Mouse (Mus musculus) limb, embryonic 10.5 days (tissue): ENCODE measurements around the gene Atp1a4. TPM values are rescaled to one million over a fixed set of nuclear protein-coding genes. Genes with fewer than 3 reads are reported as not detected.

ENCODE experiments used
- DNase-seq: peaks from one replicate; pipeline ENCODE4 v3.0.0-alpha.2; 2017; ENCODE audit warnings: low spot score
- H3K27ac ChIP-seq: fragments of 300-500 bp; sonication (generic); 2 replicates; pipeline ENCODE4 v1.5.1; 2016; ENCODE audit warnings: mild to moderate bottlenecking
- H3K27me3 ChIP-seq: fragments of 300-500 bp; sonication (generic); 2 replicates; pipeline ENCODE4 v1.6.1; 2016; ENCODE audit warnings: low read depth, mild to moderate bottlenecking; ENCODE audit not compliant: poor library complexity, severe bottlenecking
- H3K36me3 ChIP-seq: fragments of 300-500 bp; sonication (generic); 2 replicates; pipeline ENCODE4 v1.6.1; 2016; ENCODE audit warnings: mild to moderate bottlenecking, moderate library complexity
- H3K4me1 ChIP-seq: fragments of 300-500 bp; sonication (generic); 2 replicates; pipeline ENCODE4 v1.6.1; 2016
- H3K4me3 ChIP-seq: fragments of 300-500 bp; sonication (generic); 2 replicates; pipeline ENCODE4 v1.5.1; 2016; ENCODE audit warnings: mild to moderate bottlenecking, moderate library complexity
- H3K9me3 ChIP-seq: fragments of 300-500 bp; sonication (generic); replicated peaks from 2 replicates; pipeline ENCODE4 v1.6.1; 2016; ENCODE audit warnings: mild to moderate bottlenecking
- WGBS: fragments of 180-500 bp; shearing (Covaris S2); methylation state at CpG from one replicate; pipeline ENCODE4 v1.1.7; 2016; 5-methylcytosine and 5-hydroxymethylcytosine counted together
- polyA plus RNA-seq: library from polyadenylated mRNA; unstranded; fragments of >200 nt; fragmentation: Nextera tagmentation; extraction: Ambion mirVana; gene quantifications from 2 replicates; pipeline ENCODE4 v1.2.1, GENCODE M21; 2016

The Atp1a4 gene
- polyA plus RNA-seq, 1 experiment from 2014 or later = not detected

DNA sequence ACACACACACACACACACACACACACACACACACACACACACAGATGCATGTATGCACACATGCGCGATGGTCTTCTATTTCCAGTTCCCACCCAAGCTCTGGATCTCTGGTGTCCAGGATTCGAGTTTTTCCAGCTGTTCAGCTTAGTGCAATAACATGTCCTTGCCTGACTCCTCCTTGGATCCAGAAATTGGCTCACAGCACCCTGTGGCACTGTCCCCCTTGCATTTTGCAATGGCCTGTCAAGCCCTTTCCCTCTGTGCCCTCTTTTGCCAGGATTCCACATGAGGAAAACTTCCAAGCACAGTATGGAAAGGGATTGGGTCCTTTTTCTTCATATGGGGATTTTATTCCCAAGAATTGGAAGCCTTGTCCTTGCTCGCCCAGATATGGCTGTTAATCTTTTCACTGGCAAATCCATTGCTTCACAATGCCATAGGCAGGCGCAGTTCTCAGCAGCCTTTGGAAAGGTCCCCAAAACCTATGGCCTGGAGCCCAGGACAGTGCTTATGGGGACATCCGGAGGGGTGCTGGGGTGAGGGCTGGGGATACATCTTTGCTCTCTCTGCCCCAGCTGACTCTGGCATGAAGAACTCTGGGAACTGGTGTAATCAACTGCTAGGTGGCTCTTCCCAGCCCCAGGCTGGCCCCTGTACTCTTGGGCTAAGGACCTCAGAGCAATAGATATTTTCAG, 38.7 kb upstream of the Atp1a4 start:
- WGBS = 86% methylated on average over 6 of the region's 6 CpGs
- H3K36me3 ChIP-seq = no peaks in the 10 kb centered on the region
- H3K9me3 ChIP-seq = no peaks in the 10 kb centered on the region
- H3K27me3 ChIP-seq = peaks cover 25% of the 10 kb centered on the region; the same call in 1 of the 2 replicates
- peaks cover 72% of the 10 kb centered on the region for H3K4me1 ChIP-seq
- H3K27ac ChIP-seq = peak overlapping the region; percentile 83
- H3K4me3 ChIP-seq = peak overlapping the region; percentile 39; the same call in 1 of the 2 replicates
- no peak for DNase-seq

DNA sequence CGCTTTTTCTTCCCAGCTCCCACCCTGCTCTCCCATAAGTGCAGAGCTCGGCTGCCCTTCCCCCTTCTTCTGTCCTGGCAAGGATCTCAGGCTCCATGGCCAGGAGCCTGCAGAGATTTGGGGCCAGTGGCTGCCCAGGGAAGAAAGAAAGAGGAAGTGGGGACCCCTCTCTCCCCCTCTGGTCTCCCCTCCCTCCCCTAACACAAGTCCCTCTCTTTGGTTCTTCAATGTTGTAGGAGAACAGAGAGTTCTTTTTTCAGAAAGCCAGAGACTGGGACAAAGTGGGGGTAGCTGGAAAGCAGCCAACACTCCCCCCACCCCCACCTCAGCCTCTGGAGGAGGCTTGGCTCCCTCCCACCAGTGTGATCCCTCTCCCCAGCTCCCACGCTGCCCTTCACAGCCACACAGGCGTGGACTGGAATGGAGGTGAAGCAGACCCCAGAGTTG, 37.6 kb upstream of the Atp1a4 start:
- H3K27ac ChIP-seq = peak overlapping the region; percentile 83
- peaks cover 60% of the 10 kb centered on the region for H3K4me1 ChIP-seq
- H3K27me3 ChIP-seq = peaks cover 25% of the 10 kb centered on the region; the same call in 1 of the 2 replicates
- H3K9me3 ChIP-seq = no peaks in the 10 kb centered on the region
- 44% methylated on average over 4 of the region's 4 CpGs for WGBS
- H3K36me3 ChIP-seq = no peaks in the 10 kb centered on the region
- DNase-seq = no peak
- H3K4me3 ChIP-seq = no peak overlapping the region; the same call in 1 of the 2 replicates

DNA sequence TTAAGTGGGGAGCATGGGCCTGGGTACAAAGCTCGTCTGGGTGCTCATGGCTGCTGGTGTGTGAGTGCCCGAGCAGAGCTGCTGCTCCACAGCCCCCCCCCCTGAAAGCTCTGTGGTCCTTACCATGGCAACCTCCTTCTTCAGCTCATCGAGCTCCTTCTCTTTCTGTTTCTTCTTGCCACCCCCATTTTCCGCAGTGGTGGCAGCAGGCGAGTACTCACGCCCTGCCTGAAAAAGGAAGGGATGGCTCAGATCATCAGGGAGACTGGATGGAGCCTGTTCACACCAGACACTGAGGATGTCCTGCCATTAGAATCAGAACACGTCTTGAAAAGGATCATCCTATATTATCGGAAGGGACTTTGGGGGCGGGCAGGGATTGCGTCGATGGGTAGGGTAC, 35.2 kb upstream of the Atp1a4 start:
- 0 out of 2 replicates have a peak overlapping the region, but pooled peaks have one; percentile 20 for H3K27ac ChIP-seq
- no peak overlapping the region for H3K4me3 ChIP-seq
- H3K4me1 ChIP-seq = peaks cover 37% of the 10 kb centered on the region
- no peaks in the 10 kb centered on the region for H3K36me3 ChIP-seq
- peaks cover 15% of the 10 kb centered on the region; the same call in 1 of the 2 replicates for H3K27me3 ChIP-seq
- H3K9me3 ChIP-seq = no peaks in the 10 kb centered on the region
- WGBS = 89% methylated on average over 11 of the region's 11 CpGs
- no peak for DNase-seq

DNA sequence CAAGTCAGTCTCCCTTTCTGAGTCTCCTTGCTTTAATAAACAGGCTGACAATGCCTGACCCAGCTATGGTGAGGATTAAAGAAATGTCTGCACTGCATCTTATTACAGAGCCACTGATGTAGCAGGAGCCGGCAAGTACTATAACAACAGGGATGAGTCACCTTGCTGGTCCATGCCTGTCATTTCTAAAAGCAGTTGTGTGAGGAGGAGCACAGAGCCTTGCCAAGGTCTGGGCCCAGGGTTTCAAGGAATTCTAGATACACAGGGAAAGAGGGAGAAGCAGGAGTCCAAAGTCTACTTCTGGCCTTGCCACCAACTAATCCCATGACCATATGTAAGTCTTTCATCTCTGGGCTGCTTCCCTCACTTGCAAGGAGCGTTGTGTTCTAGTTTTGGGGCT, 34.7 kb upstream of the Atp1a4 start:
- Histone ChIP-seq H3K27me3 (peaks cover 15% of the 10 kb centered on the region; the same call in 1 of the 2 replicates), H3K36me3 (no peaks in the 10 kb centered on the region), H3K4me1 (peaks cover 31% of the 10 kb centered on the region), H3K4me3 (no peak overlapping the region), H3K9me3 (no peaks in the 10 kb centered on the region), H3K27ac (no peak overlapping the region)
- DNase-seq = no peak
- WGBS = 86% methylated on average over 2 of the region's 2 CpGs

DNA sequence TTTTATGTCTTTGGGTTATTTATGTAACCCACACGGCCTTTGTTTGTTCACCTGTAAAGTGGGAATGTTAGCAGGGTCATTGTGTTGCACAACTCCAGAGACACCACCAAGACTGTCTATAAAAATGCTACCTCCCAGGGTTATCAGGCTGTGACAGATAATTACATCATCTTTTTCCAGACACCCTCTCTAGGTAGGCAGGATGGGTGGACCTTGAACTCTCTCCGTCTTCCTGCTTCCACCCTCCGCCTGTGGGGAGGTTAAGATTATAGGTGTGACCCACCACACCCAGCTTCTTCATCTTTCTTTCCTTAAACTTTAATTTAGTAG, 31.4 kb upstream of the Atp1a4 start:
- Histone ChIP-seq H3K36me3 (no peaks in the 10 kb centered on the region), H3K4me3 (no peak overlapping the region), H3K27ac (no peak overlapping the region), H3K4me1 (no peaks in the 10 kb centered on the region; the same call in 1 of the 2 replicates), H3K27me3 (no peaks in the 10 kb centered on the region; the same call in 1 of the 2 replicates), H3K9me3 (no peaks in the 10 kb centered on the region)
- DNase-seq = no peak
- WGBS = 83% methylated on average over 3 of the region's 3 CpGs

DNA sequence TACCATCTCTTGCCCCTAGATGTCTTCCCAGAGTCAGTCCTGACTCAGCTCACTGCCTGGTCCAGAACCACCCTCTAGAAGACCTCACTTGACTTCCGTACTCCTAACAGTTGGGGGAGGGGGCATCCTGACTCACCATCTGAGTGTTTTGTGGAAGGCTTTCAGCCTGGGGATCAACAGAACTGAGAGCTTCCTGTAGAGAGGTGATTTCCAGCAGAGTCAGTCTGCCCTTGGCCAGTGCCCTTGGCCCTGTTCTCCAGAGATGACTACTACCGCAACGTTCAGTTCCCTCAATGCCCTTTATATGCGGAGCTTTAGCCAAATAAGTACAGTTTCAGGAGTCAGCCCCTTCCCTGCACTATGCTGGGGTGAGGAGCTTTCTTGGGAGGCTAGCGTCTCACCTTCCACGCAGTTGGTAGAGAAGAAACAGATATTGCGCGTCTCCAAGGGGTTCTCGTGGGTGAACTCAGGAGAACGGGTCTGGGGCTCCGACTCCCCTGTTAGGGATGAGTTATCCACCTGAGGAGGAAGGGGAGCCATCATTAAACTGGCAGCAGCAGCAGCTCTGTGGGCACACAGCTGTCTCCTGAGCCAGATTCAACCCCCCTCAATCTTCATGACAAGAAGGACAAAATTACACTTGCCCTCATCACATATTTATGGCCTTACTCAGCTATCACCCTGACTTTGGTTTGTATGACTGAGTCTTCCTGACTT, 30.8 kb upstream of the Atp1a4 start:
- Histone ChIP-seq H3K27me3 (no peaks in the 10 kb centered on the region; the same call in 1 of the 2 replicates), H3K27ac (no peak overlapping the region), H3K4me3 (no peak overlapping the region), H3K4me1 (no peaks in the 10 kb centered on the region), H3K36me3 (no peaks in the 10 kb centered on the region), H3K9me3 (no peaks in the 10 kb centered on the region)
- no peak for DNase-seq
- 89% methylated on average over 11 of the region's 11 CpGs for WGBS

DNA sequence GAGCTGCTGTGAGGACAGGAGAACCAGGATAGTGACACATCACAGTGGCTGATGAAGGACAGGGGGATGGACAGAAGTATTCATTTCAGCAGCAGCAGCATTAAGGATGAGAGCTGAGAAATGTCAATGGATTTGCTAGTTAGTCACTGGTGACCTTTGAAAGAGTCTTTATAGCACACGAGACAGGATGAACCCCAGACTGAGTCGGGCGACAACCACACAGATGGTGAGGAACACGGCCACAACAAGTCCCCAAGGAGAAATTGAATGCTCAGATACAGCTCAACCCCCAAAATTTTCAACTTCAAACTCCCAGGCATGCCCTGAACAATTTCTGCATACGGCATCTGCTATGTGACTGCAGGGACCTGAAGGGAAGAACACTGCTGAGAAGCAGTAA, 28.5 kb upstream of the Atp1a4 start:
- 93% methylated on average over 5 of the region's 5 CpGs for WGBS
- Histone ChIP-seq H3K9me3 (no peaks in the 10 kb centered on the region), H3K27me3 (no peaks in the 10 kb centered on the region; the same call in 1 of the 2 replicates), H3K4me1 (no peaks in the 10 kb centered on the region), H3K27ac (no peak overlapping the region), H3K36me3 (no peaks in the 10 kb centered on the region), H3K4me3 (no peak overlapping the region)
- DNase-seq = no peak

DNA sequence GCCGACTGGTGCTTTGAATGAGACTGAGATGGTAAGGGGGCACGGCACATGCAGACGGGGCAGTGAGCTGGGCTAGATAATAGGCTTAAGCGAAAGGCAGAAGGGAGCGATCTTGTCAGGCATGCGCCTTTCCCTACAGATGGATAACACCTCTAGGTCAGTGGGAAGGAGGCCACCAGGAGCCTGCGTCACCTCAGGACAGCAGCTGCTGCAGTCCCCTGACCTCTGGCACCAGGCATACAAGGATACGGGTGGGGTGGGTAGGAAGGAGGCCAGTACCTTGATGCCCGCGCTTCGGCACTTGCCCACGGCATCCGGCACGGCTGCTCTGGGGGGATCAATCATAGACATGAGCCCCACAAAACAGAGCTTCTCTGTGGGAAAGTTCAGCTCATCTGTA, 26.0 kb upstream of the Atp1a4 start:
- no peak for DNase-seq
- Histone ChIP-seq H3K36me3 (no peaks in the 10 kb centered on the region), H3K4me3 (no peak overlapping the region), H3K27ac (no peak overlapping the region), H3K9me3 (no peaks in the 10 kb centered on the region), H3K4me1 (no peaks in the 10 kb centered on the region), H3K27me3 (no peaks in the 10 kb centered on the region; the same call in 1 of the 2 replicates)
- WGBS = 88% methylated on average over 14 of the region's 14 CpGs

DNA sequence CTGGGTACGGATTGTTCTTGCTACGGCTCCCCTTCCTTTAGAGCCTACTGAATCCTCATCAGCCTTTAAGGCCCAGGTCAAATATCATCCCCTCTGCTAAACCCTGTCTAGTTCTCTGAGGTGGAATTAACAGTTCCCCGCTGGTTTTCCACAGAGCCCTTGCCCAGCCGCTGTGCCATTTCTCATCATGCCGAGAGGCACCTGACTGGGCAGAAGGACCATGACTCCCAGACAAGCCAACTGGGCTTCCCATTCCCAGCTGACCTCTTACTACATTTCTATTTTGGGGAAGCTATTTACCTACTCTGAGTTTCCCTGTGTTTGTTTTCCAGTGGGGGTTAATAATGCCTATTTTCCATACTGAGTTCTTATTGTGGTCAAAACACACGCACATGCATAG, 24.9 kb upstream of the Atp1a4 start:
- no peak for DNase-seq
- H3K36me3 ChIP-seq = no peaks in the 10 kb centered on the region
- no peak overlapping the region for H3K27ac ChIP-seq
- H3K27me3 ChIP-seq = no peaks in the 10 kb centered on the region; the same call in 1 of the 2 replicates
- H3K9me3 ChIP-seq = no peaks in the 10 kb centered on the region
- H3K4me3 ChIP-seq = no peak overlapping the region
- H3K4me1 ChIP-seq = no peaks in the 10 kb centered on the region
- 93% methylated on average over 6 of the region's 6 CpGs for WGBS

DNA sequence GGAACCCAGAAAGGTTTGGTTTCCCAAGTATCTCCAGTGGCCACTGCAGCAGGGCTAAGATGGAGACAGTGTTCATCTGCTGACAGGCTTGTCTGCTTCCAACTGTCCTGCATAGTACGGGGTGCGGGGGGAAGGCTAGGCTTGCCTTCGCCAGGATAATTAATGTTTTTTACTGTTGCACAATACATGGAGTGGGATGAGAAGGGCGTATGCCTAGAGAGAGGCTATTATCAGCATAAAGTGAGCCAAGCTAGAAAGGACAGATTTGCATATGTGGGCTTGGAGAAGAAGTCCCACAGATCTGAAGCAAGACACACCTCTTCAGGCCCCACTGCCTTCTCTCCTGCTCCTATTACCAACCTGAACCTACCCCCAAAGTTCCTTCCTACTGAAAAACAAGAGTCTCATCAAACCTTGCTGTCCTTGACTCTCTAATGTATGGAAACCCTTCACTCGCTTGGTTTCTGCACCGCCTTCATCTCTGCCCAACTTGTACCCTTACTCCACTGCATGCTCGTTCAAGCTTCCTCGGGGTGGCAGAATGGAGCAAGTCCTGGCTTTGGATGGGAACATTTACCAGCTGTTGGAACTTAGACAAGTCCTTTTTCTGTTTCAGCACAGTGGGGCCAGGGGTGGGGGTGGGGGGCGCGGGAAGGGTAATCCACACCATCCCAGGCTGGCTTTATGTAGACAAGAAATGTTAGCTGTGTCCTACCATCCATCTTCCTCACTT, 23.5 kb upstream of the Atp1a4 start:
- Histone ChIP-seq H3K4me1 (no peaks in the 10 kb centered on the region), H3K27ac (no peak overlapping the region), H3K9me3 (no peaks in the 10 kb centered on the region), H3K27me3 (no peaks in the 10 kb centered on the region; the same call in 1 of the 2 replicates), H3K36me3 (no peaks in the 10 kb centered on the region), H3K4me3 (no peak overlapping the region)
- 84% methylated on average over 10 of the region's 10 CpGs for WGBS
- no peak for DNase-seq

DNA sequence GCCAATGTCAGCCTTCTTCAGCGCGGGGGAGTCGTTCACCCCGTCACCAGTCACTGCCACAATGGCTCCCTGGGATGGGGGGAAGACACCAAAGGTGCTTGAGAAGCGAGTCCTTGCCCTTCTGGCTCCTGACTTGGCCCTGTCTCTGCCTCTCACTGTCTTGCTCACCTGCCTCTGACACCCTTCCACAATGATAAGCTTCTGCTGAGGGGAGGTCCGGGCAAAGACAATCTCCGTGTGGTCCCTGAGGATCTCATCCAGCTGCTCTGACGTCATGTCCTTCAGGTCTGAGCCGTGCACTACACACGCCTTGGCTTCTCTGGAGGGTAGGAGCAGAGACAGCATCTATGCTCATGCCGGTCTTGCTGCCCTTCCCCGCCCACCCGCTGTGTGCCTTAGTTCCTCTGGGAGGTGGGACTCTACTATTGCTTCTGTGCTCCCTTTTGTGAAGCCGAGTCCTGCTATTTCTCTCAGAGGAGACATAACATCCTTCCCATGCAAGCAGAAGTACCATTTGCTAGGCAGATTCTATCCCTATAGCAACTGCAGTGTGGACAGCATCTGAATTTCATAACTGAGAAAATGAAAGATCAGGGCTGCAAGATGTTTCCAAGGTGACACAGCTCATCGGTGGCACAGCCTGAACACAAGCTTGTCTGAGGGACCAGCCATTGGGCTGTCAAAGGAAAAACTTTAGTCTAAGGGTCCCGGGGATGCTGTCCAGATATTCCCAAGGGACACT, 21.7 kb upstream of the Atp1a4 start:
- Histone ChIP-seq H3K27ac (no peak overlapping the region), H3K27me3 (no peaks in the 10 kb centered on the region), H3K36me3 (no peaks in the 10 kb centered on the region), H3K4me3 (no peak overlapping the region), H3K9me3 (no peaks in the 10 kb centered on the region), H3K4me1 (no peaks in the 10 kb centered on the region)
- DNase-seq = no peak
- WGBS = 88% methylated on average over 16 of the region's 16 CpGs

DNA sequence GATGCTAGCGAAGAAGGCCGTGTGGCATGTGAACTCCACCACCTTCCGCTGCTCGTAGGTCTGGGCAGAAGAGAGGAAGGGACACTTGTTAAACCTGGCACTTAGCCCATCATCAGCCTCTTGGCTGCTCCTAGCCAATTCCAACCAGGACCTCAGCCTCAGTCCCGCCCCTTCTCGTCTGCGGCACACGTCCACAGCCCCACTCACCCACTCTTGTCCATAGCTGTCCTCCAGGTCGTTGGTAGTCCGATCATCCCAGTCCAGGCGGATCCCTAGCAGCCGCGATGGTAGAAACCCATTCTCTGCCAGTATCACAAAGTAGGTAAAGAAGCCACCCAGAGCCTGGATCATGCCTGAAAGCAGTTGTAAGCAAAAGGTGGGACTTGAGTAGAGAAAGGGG, 20.1 kb upstream of the Atp1a4 start:
- no peak overlapping the region for H3K27ac ChIP-seq
- no peak overlapping the region for H3K4me3 ChIP-seq
- 0 out of 2 replicates have a peak, but pooled peaks cover 2% of the 10 kb centered on the region for H3K4me1 ChIP-seq
- WGBS = 93% methylated on average over 13 of the region's 13 CpGs
- no peaks in the 10 kb centered on the region for H3K9me3 ChIP-seq
- H3K36me3 ChIP-seq = no peaks in the 10 kb centered on the region
- no peaks in the 10 kb centered on the region for H3K27me3 ChIP-seq
- DNase-seq = no peak
